Mouse (Mus musculus) cerebellum, postnatal 25 days (tissue): ENCODE data around the gene Syt6.

ENCODE experiments used
- DNase-seq, 2 experiments: peaks; one replicate each; pipeline ENCODE4 v3.0.0; 2021; ENCODE audit warnings: mixed read lengths in 2 of 2

Syt6 gene

DNA sequence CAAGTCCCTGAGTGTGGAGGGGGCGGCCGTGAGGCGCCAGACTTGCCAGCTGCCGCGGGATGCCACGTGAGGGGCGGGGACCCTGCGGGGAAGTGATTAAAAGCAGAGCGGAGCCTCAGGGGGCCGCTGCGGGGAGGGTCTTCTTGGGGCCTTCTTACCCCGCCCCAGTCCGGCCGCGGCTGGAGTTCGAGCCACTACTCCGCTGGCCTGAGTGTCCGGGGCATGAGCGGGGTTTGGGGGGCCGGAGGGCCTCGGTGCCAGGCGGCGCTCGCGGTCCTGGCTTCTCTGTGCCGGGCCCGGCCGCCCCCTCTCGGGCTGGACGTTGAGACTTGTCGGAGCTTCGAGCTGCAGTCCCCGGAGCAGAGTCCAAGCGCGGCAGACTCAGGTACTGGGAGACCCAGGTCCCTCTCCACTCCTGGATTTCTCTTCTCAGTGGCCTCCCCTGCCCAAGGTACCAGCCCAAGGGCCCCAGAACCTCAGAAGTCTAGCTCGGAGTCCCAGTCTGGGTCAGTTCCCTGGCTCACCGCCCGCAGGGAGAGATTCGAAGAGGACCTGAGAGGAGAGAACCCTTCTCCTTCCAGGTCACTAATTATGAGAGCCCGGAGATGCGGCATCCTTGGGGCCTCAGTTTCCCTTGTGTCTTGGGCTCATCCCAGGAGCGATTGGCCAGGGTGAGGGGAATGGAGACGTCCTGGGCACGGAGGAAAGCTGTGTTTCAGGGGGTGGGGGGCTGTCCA, at the start of gene Syt6:
Syt6 (plus strand) TSS at position 76 of the 737 bp plus-strand sequence.
- DNase-seq = peak; percentile 52 to 58

- DNase-seq = no peak
Measured at GRCm38 (mm10) chr3:103526201-103526704, 48.8 kb upstream of the Syt6 start.

- no peak for DNase-seq
Measured at GRCm38 (mm10) chr3:103526864-103527263, 48.2 kb upstream of the Syt6 start.

GRCm38 (mm10) chr3:103534036-103534435, 41.0 kb upstream of the Syt6 start:
- peak; percentile 72 to 76 for DNase-seq

- DNase-seq = no peak
Measured at GRCm38 (mm10) chr3:103535207-103535606, 39.8 kb upstream of the Syt6 start.

GRCm38 (mm10) chr3:103539148-103539547, 35.9 kb upstream of the Syt6 start:
- peak; percentile 31 to 58 for DNase-seq

DNA sequence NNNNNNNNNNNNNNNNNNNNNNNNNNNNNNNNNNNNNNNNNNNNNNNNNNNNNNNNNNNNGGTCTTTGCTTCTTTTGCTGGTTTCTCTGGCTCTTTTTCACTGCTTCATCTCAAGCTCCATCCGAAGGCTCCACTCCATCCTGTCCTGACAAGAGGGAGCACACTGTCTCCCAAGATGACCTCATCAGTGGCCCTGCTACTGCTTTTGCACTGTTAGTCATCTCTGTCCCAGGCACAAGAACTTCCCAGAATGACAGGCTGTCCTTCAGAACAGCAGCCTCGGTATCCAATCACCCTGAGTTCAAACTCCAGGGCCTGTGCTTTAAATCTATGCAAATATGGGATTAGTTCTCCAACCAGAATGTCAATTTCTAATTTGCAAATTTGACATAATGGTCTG, 28.9 kb upstream of the Syt6 start:
- no peak for DNase-seq

GRCm38 (mm10) chr3:103546626-103547025, 28.4 kb upstream of the Syt6 start:
- no peak for DNase-seq

DNA sequence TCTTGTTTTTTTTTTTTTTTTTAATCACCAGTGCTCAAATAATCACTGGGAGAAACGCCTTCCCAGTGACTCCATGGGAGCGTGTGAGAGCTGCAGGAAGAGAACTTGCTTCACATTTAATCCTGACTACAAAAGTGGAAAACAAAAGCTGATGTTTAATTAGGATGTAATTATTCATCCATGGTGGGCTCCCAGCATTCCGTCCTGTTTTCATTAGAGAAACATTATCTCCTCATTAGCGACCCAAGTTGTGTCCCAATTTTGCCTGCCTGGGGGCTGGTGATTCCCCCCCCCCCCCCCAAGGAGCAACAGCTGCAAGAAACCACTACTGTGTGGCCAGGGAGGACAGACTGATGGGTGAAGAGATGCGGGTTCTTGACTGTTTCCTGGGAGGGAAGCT, 24.8 kb upstream of the Syt6 start:
- no peak for DNase-seq

- DNase-seq = peak; percentile 71 to 74
Measured at GRCm38 (mm10) chr3:103567226-103567625, 7.8 kb upstream of the Syt6 start.

DNA sequence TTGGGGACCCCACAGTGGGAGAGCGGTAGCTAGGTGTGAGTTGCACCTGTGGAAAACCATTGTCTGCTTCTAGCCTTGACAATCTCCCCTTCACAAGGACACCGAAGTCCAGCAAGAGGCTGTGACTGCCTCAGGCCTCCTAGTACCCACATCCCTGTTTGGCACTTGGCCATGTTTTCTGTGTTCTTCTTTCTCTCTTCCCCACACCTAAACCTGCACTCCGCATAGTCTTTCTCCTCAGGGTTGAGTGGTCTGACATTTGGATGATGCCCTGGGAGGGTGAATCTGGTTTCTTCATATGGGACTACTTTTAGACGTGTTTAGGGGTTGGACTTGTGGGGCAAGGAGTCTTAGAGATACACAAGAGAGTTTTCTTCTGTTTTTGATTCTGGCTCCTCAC, 2.5 kb upstream of the Syt6 start:
- peak in 1 of 2 experiments; percentile 36 for DNase-seq

DNA sequence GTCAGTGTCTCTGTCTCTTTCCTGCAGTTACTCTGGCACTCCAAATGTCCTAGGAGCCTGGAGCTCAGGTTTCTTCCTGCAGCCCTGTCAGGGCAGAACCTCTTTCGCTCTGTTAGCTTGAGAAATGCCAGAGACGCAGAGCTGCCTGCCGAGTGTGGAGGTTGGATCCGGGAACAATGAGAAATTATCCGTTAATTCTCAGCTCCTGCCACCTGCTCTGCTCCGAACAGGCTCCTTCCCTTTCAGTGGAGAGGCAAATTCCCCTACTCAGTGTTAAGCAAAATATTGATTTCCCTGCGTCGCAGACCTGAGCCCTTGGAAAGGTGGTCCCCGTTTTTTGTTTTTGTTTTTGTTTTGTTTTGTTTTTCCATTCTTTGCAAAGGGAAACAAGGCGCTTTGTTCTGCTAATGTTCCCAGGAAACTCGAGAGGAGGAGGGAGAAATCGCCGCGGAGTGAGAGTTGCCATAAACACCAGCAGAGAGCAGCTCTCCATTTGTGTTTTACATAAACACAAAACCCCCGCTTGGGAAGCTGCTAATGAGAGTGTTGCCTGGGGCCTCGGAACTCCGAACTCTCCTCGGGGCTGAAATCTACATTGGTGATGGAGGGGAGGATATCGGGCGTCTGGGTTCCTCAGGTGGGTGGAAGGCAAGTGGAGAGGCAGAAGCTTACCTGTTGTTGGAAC, 1.8 kb upstream of the Syt6 start:
- peak; percentile 65 to 67 for DNase-seq

- DNase-seq = peak; percentile 40
Measured at GRCm38 (mm10) chr3:103573791-103574166, 1.3 kb upstream of the Syt6 start.

GRCm38 (mm10) chr3:103574566-103575155, 370 bp upstream of the Syt6 start:
- no peak for DNase-seq

DNA sequence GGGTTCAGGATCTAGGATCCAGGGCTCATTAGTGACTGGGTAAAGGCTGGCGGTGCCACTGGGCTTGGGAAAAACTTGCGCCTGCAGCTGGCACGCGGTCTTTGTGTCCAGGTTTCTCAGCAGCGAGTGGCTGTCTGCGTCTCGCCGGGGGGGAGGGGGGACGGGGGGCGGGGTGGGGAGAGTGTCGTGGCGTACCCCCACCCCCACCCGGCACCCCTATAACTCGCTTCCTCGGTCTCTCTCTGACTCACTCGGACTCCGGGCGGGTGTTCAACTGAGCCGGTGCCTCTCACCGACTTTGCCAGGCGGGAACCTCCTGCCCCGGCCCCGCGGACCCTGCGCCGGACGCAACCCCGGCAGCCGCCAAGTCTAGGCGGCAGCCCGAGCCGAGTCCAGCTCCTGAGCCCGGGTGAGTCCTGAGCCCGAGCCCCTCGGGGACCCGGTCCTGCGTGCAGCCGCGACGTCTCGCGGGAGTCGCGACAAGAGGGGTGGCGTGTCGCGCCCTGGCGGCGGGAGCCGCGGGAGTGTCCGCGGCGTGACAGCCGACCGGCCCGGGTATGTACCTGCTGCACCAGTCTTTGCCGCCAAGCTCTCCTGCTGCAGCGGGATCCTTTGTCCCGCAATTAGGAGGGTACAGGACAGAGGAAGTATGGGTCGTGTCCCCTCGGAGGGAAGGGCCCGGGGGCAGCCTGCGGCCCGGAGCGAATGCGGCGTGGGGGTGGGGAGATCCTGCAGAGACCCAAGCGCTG, 1.0 kb downstream of the Syt6 start:
- DNase-seq = peak; percentile 67 to 74

- DNase-seq = peak in 1 of 2 experiments; percentile 21
Measured at GRCm38 (mm10) chr3:103587136-103587535, 12.1 kb downstream of the Syt6 start.

GRCm38 (mm10) chr3:103587672-103588071, 12.6 kb downstream of the Syt6 start:
- DNase-seq = no peak

- DNase-seq = no peak
Measured at GRCm38 (mm10) chr3:103589636-103590035, 14.6 kb downstream of the Syt6 start.

DNA sequence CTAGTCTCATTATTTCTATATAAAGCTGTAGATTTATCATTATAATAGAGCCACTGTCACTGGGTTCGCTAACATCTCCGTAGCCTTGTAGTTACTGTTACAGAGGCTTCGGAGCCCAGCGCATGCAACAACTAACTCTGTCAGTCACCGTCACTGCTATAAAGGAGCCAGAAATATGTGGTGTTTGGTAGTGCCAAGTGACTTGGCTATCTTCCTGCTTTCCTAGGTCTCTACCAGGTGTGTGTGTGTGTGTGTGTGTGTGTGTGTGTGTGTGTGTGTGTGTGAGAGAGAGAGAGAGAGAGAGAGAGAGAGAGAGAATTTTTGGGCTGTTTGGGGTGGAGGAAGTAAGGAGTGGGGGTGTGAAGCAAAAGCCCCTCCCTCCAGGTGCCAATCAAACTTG, 17.6 kb downstream of the Syt6 start:
- peak in 1 of 2 experiments; percentile 32 for DNase-seq

DNA sequence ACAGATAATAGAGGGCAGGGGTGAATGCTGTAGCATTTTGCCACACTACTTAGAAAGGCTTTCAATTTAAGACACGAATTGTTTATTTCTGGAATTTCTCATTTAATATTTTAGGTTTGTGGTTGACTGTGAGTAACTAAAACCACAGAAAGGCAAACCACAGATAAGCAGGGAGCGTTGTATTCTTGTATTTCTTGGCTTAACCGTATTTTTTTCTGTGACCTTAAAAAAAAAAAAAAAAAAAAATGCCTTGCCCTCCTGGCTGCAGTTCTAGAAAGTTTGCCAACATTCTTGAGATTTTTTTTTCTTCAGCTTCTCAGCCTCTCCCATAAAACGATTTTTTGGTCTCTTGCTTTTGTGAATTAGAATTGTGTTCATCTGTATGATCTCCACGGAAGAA, 18.6 kb downstream of the Syt6 start:
- no peak for DNase-seq

- DNase-seq = no peak
Measured at GRCm38 (mm10) chr3:103595271-103595810, 20.3 kb downstream of the Syt6 start.

DNA sequence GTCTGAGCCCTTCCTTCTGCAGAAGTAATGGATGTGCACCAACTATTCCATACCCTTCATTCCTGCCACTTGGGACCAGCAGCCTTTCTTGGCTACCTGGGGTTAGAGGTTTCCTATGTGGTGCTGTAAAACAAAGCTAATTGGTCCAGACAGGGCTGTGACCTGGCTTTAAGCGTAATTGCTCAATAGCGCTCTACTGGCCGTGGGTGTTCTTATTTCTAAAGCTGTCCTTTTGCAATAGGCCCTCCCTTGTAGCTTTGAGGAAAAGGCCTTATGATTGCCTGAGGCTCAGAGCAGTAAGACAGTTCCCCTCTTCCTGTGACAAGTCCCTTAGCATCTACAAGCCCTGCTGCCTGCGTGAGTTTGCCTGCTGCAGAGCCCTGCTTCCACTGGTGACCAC, 22.6 kb downstream of the Syt6 start:
- DNase-seq = no peak

GRCm38 (mm10) chr3:103601011-103601410, 26.0 kb downstream of the Syt6 start:
- DNase-seq = peak; percentile 29 to 43
